Mouse (Mus musculus): ENCODE results near the gene Ica1.

The Ica1 gene

GRCm38 (mm10) chr6:8744273-8744785, 34.0 kb downstream of the Ica1 start:
- DNase-seq (ENCODE audit: low read depth, low spot score), result no peak

- no peak for DNase-seq (ENCODE audit: low read depth, low spot score)
These were observed 35.8 kb downstream of the Ica1 start for GRCm38 (mm10) chr6:8742449-8742848.

- DNase-seq (ENCODE audit: low read depth, low spot score), result no peak
These were observed 36.6 kb downstream of the Ica1 start for GRCm38 (mm10) chr6:8741659-8742058.

GRCm38 (mm10) chr6:8740092-8740491, 38.2 kb downstream of the Ica1 start:
- no peak for DNase-seq (ENCODE audit: low read depth, low spot score)

GRCm38 (mm10) chr6:8738396-8738795, 39.9 kb downstream of the Ica1 start:
- DNase-seq (ENCODE audit: low read depth, low spot score), result no peak

- DNase-seq (ENCODE audit: low read depth, low spot score), result no peak
These were observed 41.8 kb downstream of the Ica1 start for GRCm38 (mm10) chr6:8736493-8736820.

GRCm38 (mm10) chr6:8735657-8736492, 42.4 kb downstream of the Ica1 start:
- DNase-seq (ENCODE audit: low read depth, low spot score), result peak; percentile 43

- no peak for DNase-seq (ENCODE audit: low read depth, low spot score)
These were observed 43.2 kb downstream of the Ica1 start for GRCm38 (mm10) chr6:8735044-8735443.

- no peak for DNase-seq (ENCODE audit: low read depth, low spot score)
These were observed 45.8 kb downstream of the Ica1 start for GRCm38 (mm10) chr6:8732492-8732891.

- DNase-seq (ENCODE audit: low read depth, low spot score), result no peak
These were observed 46.6 kb downstream of the Ica1 start for GRCm38 (mm10) chr6:8731656-8732191.

- no peak for DNase-seq (ENCODE audit: low read depth, low spot score)
These were observed 47.9 kb downstream of the Ica1 start for GRCm38 (mm10) chr6:8730433-8730832.

GRCm38 (mm10) chr6:8727806-8728205, 50.5 kb downstream of the Ica1 start:
- DNase-seq (ENCODE audit: low read depth, low spot score), result no peak

GRCm38 (mm10) chr6:8725610-8726009, 52.7 kb downstream of the Ica1 start:
- DNase-seq (ENCODE audit: low read depth, low spot score), result no peak

GRCm38 (mm10) chr6:8719692-8720091, 58.6 kb downstream of the Ica1 start:
- DNase-seq (ENCODE audit: low read depth, low spot score), result no peak

- no peak for DNase-seq (ENCODE audit: low read depth, low spot score)
These were observed 60.3 kb downstream of the Ica1 start for GRCm38 (mm10) chr6:8717967-8718366.

- DNase-seq (ENCODE audit: low read depth, low spot score), result no peak
These were observed 61.7 kb downstream of the Ica1 start for GRCm38 (mm10) chr6:8716539-8716938.

- DNase-seq (ENCODE audit: low read depth, low spot score), result no peak
These were observed 67.0 kb downstream of the Ica1 start for GRCm38 (mm10) chr6:8711246-8711645.

GRCm38 (mm10) chr6:8694636-8695514, 83.4 kb downstream of the Ica1 start:
- no peak for DNase-seq (ENCODE audit: low read depth, low spot score)

- no peak for DNase-seq (ENCODE audit: low read depth, low spot score)
These were observed 84.2 kb downstream of the Ica1 start for GRCm38 (mm10) chr6:8693926-8694635.

- no peak for DNase-seq (ENCODE audit: low read depth, low spot score)
These were observed 85.0 kb downstream of the Ica1 start for GRCm38 (mm10) chr6:8693141-8693881.
